ENCODE assay signal across 10 mouse cellular contexts in genomic region chr15:95907337-95907736, GRCm38 (mm10).
DNase-seq lines count a peak whose midpoint lies in the region; ATAC-seq and TF ChIP-seq lines count a peak whose summit lies in the region.
"Had no signal": no experiment of that assay in that cellular context is flagged by ENCODE, and none has a peak within 500 bp of the region (broad histone marks: within the 10 kb centered on the region; RNA-seq: fewer than 3 reads in every experiment).

No protein-coding gene starts in this region.

- WGBS in heart, embryonic 13.5 days = 65% methylated on average over 10 of the region's 10 CpGs

- H3K36me3 ChIP-seq in heart, embryonic 13.5 days = peaks cover 8% of the 10 kb centered on the region
- H3K36me3 ChIP-seq: embryonic facial prominence, embryonic 12.5 days had no signal

- no peak for TF ChIP-seq CTCF in layer of hippocampus, adult 2 months (conservative IDR thresholded peaks at IDR 0.05)

- no peak overlapping the region for H3K9ac ChIP-seq in heart, embryonic 13.5 days
- H3K9ac ChIP-seq: embryonic facial prominence, embryonic 12.5 days; limb, embryonic 15.5 days had no signal

- H3K27me3 ChIP-seq in heart, embryonic 13.5 days (replicated peaks) = no peaks in the 10 kb centered on the region
- H3K27me3 ChIP-seq: embryonic facial prominence, embryonic 12.5 days; limb, embryonic 15.5 days had no signal

- H3K9me3 ChIP-seq in heart, embryonic 13.5 days = no peaks in the 10 kb centered on the region
- H3K9me3 ChIP-seq: embryonic facial prominence, embryonic 12.5 days; limb, embryonic 15.5 days had no signal

- H3K27ac ChIP-seq in heart, embryonic 13.5 days (replicated peaks) = peak overlapping the region; percentile 46; the same call in 1 of the 2 replicates
- H3K27ac ChIP-seq in layer of hippocampus, adult 2 months = peak overlapping the region; percentile 64; the same call in 1 of the 2 replicates
- H3K27ac ChIP-seq: embryonic facial prominence, embryonic 12.5 days had no signal

- H3K4me2 ChIP-seq in heart, embryonic 13.5 days = no peak overlapping the region
- H3K4me2 ChIP-seq: embryonic facial prominence, embryonic 12.5 days; limb, embryonic 15.5 days had no signal

- peak; percentile 80 for ATAC-seq in frontal cortex, adult (ENCODE audit: low TSS enrichment)
- ATAC-seq in heart, embryonic 13.5 days (ENCODE audit: extremely low read depth, insufficient number of reproducible peaks, low FRiP score, low TSS enrichment) = no peak; the same call in 1 of the 2 replicates
- no peak for ATAC-seq in inflammation-experienced regulatory T-cells, adult 6 months

- H3K4me3 ChIP-seq in heart, embryonic 13.5 days = no peak overlapping the region
- no peak overlapping the region for H3K4me3 ChIP-seq in layer of hippocampus, adult 2 months
- H3K4me3 ChIP-seq: embryonic facial prominence, embryonic 12.5 days; limb, embryonic 15.5 days had no signal

- DNase-seq in frontal cortex, postnatal 25 days (ENCODE audit: low spot score in 2 of 2) = no peak
- peak; percentile 53 for DNase-seq in adrenal gland, postnatal 14 days
- peak; percentile 67 to 71 for DNase-seq in layer of hippocampus, adult 2 months (ENCODE audit: low spot score in 2 of 2)
- peak; percentile 83 for DNase-seq in lung, postnatal 25 days (ENCODE audit: low spot score)
- no peak for DNase-seq in embryo, embryonic 11 days

- H3K4me1 ChIP-seq in heart, embryonic 13.5 days = peaks cover 44% of the 10 kb centered on the region

Comparison
In these comparisons a context has a peak if more than half of its experiments do, and no peak if none do; other contexts are left out.
1. DNase-seq: peak in adrenal gland, postnatal 14 days (single experiment), layer of hippocampus, adult 2 months (2 of 2) and lung, postnatal 25 days (single experiment); none in frontal cortex, postnatal 25 days (0 of 2) and embryo, embryonic 11 days (single experiment).